Mouse (Mus musculus) CD4-positive helper T cell, adult 2 months (primary cell): ENCODE measurements around the gene Ly6g5c.

Experiments used
- DNase-seq: peaks from one replicate; pipeline ENCODE4 v3.0.0-alpha.2; 2012; ENCODE audit warnings: low read depth, missing footprints, low spot score

Gene Ly6g5c

GRCm38 (mm10) chr17:35140490-35140996 lies 32.5 kb downstream of the Ly6g5c start:
- no peak for DNase-seq

DNA sequence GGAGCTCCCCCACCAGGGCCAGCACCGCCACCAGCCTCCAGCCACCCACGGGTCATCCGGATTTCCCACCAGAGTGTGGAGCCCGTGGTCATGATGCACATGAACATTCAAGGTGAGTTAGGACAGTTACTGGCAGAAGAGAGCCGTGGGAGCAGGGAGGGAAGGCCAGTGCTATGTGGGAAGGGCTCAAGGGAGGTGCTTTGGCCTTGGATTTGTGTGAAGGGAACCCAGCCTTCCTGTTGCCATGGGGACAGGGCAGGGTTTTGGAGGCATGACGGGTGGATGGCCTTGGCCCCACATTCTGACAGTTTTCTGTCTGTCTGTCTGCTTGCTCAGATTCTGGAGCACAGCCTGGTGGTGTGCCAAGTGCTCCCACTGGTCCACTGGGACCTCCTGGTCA lies 33.9 kb downstream of the Ly6g5c start:
- no peak for DNase-seq

GRCm38 (mm10) chr17:35146139-35146538 lies 38.1 kb downstream of the Ly6g5c start:
- DNase-seq = no peak

GRCm38 (mm10) chr17:35147348-35147747 lies 39.3 kb downstream of the Ly6g5c start:
- DNase-seq = no peak

- no peak for DNase-seq
Measured at GRCm38 (mm10) chr17:35147922-35148639, 40.0 kb downstream of the Ly6g5c start.

GRCm38 (mm10) chr17:35152121-35152520 lies 44.0 kb downstream of the Ly6g5c start:
- no peak for DNase-seq

DNA sequence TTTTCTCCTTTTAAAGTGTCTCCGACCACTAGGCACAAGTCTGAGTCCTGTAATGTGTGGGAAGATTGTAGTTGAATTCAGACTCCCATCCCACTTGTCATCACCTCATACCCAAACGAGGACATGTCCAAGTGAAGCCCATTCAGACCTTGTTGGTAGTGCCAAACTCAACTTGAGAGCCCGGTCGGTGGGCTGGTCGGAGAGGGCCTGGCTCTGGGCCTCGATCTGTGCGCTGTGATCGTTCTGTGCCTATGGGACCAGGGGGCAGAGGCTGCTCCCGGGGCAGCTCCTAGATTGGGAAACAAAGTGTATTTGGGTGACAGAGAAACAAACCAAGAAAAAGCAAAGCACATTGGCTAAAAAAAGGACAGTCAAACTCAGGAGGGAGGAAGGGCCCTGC lies 45.0 kb downstream of the Ly6g5c start:
- no peak for DNase-seq

- DNase-seq = no peak
Measured at GRCm38 (mm10) chr17:35153931-35154330, 45.9 kb downstream of the Ly6g5c start.

DNA sequence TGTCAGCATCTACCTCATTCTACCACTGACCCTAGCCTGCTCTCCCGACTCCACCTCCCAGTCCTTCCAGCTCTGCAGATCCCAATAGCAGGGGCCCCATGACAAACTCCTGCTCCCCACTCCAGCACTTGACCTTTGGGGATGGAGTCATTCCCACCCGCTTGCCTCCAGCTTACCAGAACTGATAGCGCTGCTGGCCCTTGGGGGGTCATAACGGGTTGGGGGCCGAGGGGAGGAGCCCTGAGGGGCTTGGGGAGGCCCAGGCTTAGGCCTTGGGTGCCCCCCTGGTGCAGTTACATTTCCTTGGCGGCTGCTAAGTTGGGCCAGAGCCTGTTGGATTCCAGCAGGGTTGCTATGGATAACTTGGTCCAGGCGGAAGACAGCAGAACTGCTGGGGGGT lies 46.5 kb downstream of the Ly6g5c start:
- no peak for DNase-seq

GRCm38 (mm10) chr17:35155451-35155850 lies 47.4 kb downstream of the Ly6g5c start:
- DNase-seq = no peak

GRCm38 (mm10) chr17:35156461-35157200 lies 48.6 kb downstream of the Ly6g5c start:
- DNase-seq = no peak

DNA sequence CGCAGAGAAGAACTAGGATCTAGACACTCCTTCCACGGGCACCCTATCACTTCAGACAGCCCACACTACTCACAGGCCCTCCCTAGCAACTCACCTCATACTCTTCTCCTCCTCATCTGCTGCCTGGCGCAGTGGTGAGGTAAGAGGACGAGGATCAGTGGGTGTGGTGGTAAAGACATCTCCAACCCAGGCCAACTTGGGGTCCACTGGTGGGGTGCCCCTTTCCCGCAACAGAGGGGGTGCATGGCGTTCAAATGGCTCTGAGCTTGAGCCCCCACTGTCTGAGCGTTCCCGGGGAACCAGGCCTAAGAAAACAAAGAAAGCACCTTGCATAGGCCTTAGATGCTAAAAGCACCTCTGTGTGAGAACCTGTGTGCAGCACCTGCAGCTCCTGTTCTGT lies 49.2 kb downstream of the Ly6g5c start:
- no peak for DNase-seq

- DNase-seq = no peak
Measured at GRCm38 (mm10) chr17:35157661-35158175, 49.6 kb downstream of the Ly6g5c start.

- DNase-seq = no peak
Measured at GRCm38 (mm10) chr17:35158850-35159593, 50.9 kb downstream of the Ly6g5c start.

DNA sequence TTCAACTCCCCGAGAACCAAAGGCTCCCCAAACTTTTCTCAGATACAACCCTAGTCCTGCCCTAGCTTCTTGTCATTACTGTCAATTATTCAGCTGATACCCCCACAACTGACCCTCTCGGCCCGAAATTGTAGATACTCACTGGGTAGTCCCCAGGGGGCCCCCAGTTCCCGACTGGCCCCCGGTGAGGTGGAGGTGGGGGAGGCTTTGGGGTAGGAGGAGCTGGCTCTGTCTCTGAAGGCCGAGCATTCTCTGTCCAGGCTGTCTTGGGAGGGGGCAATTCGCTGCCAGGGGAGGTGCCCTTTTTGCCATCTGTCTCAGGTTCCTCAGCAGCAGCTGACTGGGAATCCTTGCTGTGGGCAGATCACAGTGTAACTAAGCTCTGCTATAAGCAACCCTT lies 51.6 kb downstream of the Ly6g5c start:
- DNase-seq = no peak

DNA sequence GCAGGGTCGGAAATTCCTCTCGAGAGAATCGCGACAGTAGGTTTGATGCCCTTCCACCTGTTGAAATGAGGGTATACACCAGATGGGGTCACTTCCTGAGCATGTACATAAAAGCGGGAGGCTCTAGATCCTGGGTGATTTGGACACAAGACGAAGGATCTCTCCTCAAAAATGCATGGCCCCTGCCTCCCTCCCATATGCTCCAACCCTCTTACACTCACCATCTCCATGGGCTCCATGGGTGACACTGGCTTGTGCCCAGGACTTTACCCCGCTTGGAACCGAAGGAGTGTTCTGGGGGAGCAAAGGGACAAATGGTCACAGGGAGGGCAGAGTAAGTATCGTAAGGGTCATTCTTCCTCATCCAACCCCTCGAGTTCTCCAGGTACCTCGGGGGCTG lies 53.3 kb downstream of the Ly6g5c start:
- DNase-seq = no peak
